Mouse (Mus musculus): ENCODE results near the gene Parp16.
"Not testable (repeated sequence)": the region's sequence is repeated elsewhere in the genome, so short reads cannot be mapped to it uniquely, and the experiment has no call there.

The Parp16 gene

GRCm38 (mm10) chr9:65243249-65243648 lies 48.1 kb downstream of the Parp16 start:
- DNase-seq (ENCODE audit: low read depth, low spot score), result no peak

DNA sequence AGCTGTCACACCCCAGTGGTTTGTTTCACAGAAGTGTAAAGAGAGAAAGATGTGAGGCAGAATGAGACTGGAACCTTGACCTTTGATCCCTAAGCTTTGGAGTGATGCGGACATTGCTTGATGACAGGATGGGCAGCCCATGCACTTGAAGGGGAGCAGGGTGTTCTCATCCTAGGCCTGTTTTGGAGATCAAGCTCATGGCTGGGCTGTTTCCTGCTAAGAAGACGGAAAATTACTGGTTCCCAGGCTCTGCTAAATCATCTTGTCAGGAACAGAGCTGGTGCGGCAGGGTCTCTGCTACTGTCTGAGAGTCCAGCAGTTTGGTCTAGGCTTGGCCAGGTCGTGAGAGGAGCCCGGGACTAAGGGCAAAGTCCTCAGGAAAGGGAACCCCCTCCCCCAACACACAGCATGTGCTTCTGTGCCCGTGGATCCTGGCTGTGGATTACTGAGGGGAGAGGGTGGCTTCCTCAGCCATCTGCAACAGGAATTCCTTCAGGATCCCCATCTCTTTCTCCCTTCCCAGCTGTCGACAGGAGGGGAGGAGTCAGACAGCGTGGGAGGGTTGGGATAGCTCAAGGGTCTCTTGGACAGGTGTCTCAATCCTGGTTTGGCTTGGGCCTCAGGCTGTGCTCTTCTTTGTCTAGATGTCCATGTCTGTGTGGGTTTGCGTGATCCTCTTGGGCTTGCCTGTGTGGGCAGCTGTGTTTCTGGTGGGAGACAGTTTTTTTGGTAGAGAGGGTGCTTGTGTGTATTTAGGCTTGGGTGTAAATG lies 49.1 kb downstream of the Parp16 start:
- DNase-seq (ENCODE audit: low read depth, low spot score), result no peak

DNA sequence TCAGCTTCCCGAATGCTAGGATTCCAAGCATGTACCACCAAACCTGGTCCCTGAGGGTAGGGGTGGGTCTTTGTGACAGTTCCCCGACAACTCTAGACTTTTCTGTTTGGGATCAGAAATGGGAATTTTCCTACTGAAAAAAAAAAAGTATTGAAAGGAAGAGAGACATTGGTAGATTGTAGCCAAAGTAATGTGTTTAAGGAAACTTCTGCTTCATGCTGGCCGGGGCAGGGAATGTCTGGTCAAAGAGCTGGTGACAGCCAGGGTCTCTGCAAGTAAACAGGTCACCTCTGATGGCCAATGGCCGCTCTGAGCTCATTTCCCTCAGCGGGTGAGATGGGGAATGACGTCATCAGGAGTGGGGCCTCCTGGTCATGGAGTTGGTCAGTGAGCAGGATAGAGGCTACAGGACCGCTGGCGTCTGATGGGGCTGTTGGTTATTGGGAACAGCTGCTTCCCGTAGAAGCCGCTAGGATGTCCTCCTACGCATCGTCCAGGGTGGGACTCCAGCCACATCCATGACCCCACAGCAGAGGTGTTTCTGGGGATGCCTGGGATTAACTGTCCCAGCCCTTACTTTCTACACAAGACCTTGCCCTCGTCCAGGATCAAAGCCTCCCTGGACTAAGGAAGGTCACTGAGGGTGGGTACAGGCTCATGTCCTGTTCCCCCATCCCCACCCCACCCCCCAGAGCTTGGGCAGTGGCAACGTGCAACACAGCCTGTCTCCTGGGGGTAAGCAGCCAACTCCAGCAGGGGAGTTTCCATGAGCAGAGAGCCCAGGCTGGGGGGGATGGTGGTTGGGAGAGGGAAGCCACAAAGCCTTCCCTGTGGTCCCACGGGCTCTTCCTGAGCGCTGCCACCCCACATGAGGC lies 52.6 kb downstream of the Parp16 start:
- no peak for DNase-seq (ENCODE audit: low read depth, low spot score)

- DNase-seq (ENCODE audit: low read depth, low spot score), result no peak
These were observed 53.2 kb downstream of the Parp16 start for GRCm38 (mm10) chr9:65248377-65248690.

- DNase-seq (ENCODE audit: low read depth, low spot score), result no peak
These were observed 56.9 kb downstream of the Parp16 start for GRCm38 (mm10) chr9:65252026-65252425.

- no peak for DNase-seq (ENCODE audit: low read depth, low spot score)
These were observed 60.9 kb downstream of the Parp16 start for GRCm38 (mm10) chr9:65255906-65256600.

DNA sequence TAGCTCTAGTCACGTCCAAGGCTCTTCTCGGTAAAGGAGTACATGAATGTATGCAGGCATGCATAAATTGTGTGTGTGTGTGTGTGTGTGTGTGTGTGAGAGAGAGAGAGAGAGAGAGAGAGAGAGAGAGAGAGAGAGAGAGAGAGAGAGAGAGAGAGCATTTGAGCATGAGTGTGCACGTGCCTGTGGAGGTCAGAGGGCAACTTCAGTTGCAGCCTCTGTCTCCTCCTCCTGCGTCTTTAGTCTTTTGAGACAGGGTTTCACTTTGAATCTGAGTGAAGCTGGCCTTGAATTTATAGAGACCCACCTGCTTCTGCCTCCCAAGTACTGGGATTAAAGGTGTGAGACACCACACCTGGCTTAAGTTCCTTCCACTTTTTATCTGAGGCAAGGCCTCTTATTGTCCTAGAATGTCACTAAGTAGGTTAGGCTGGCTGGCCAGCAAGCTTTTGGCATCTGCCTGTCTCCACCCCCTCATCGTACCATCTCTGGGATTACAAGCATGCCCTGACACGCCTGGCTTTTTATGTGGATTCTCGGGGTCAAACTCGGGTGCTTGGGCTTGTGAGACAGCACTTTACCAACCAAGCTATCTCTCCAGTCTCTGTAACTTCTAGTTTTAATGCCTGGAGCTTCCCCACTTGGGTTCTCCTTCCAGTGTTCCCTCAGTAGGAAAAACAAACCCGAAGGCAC lies 62.2 kb downstream of the Parp16 start:
- no peak for DNase-seq (ENCODE audit: low read depth, low spot score)

DNA sequence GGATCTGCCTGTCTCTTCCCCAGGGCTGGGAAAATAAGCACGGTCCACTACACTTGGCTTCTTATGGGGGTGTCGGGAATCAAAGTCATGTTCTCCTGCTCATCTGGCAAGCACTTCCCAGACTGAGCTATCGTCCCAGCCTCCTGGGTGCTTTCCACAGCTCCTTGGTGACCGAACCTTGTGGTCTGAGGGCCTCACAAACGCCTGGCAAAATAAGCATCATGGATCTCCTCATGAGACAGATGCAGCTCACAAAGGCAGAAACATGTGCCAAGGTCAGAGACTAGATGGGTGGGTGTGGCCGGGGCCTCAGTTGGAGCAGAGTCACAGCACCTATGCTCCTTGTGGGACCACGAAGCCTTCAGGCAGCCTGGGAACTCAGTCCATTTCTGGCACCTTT lies 64.2 kb downstream of the Parp16 start:
- no peak for DNase-seq (ENCODE audit: low read depth, low spot score)

- no peak for DNase-seq (ENCODE audit: low read depth, low spot score)
These were observed 66.6 kb downstream of the Parp16 start for GRCm38 (mm10) chr9:65261591-65262230.

- no peak for DNase-seq (ENCODE audit: low read depth, low spot score)
These were observed 67.5 kb downstream of the Parp16 start for GRCm38 (mm10) chr9:65262641-65263120.

DNA sequence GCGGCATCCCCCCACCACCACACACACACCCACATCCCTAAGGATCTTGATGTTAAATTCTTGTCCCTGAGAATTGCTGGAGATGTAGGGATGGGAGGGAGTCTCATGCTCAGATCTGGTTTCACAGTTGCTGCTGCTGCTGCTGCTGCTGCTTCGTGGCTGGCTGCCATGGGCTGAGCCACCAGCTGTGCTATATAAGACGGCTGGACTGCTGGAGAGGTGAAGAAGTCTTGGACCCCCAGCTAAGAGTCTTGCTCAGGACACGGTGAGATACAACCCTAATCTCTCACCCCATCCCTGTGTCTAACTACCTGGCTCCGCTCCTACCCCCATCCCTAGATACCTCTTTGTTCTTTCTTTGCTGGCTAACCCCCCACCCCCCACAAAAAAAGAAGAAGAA lies 69.8 kb downstream of the Parp16 start, which contains the start of gene Cilp:
TSS of gene Cilp (plus strand) at position 222 of the 400 bp plus-strand sequence.
- DNase-seq (ENCODE audit: low read depth, low spot score), result no peak

GRCm38 (mm10) chr9:65267742-65268515 lies 72.8 kb downstream of the Parp16 start:
- DNase-seq (ENCODE audit: low read depth, low spot score), result no peak

DNA sequence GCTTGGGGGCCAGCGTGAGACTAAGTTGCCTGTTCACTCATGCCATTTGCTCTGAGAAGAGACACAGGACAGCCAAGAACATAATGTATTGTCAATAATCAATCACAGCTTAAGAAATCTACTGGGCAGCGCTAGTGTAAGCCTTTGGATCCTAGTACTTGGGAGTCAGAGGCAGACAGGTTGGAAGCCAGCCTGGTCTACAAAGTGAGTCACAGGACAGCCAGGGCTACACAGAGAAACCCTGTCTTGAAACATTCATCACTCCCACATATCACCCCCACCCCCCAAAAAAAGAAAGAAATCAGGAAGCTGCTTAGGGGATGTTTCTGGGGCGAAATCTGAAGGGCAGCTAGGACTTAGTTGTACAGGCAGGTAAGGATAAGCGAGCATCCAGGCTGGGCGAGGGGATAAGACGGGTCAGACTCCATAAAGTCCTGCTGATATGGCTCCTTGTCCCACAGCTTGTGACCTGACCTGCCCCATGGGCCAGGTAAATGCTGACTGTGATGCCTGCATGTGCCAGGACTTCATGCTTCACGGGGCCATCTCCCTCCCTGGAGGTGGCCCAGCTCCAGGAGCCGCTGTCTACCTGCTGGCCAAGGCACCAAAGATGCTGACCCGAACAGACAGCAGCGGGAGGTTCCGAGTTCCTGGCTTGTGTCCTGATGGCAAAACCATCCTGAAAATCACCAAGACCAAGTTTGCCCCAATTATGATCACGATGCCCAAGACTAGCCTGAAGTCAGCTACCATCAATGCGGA lies 78.1 kb downstream of the Parp16 start:
- no peak for DNase-seq (ENCODE audit: low read depth, low spot score)

DNA sequence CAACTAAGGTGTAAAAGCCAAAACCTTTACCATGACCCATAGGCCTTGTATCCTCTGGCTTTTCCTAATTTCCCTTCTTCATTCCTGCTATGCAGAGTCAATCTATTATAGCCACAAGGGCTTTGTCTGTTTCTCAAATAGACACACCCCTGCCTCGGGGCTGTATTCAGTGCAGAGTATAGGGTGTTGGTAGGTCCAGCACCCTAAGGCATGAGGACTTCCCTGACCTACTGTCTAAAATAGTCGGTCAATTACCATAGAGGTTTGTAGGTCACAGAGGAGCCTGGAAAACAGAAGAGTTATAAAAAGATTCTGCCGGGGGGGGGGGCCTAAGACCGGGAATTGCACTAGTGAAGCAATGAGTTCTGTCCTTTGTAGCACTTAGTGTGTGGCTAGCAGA lies 78.7 kb downstream of the Parp16 start:
- DNase-seq (ENCODE audit: low read depth, low spot score), result no peak

DNA sequence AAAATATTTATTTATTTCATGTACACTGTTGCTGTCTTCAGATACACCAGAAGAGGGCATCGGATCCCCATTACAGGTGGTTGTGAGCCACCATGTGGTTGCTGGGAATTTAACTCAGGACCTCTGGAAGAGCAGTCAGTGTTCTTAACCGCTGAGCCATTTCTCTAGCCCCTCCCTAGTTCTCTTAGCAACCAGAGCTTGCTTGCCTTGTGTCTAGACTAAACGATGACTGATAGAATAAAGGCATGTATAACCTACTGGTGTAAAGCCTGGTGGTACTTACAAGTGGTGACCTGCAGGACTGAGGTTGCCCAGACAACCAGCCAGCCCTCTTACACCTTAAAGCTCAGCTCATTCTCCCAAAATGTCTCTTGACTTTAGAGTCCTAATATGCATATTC lies 79.7 kb downstream of the Parp16 start:
- not testable (repeated sequence) for DNase-seq (ENCODE audit: low read depth, low spot score)

DNA sequence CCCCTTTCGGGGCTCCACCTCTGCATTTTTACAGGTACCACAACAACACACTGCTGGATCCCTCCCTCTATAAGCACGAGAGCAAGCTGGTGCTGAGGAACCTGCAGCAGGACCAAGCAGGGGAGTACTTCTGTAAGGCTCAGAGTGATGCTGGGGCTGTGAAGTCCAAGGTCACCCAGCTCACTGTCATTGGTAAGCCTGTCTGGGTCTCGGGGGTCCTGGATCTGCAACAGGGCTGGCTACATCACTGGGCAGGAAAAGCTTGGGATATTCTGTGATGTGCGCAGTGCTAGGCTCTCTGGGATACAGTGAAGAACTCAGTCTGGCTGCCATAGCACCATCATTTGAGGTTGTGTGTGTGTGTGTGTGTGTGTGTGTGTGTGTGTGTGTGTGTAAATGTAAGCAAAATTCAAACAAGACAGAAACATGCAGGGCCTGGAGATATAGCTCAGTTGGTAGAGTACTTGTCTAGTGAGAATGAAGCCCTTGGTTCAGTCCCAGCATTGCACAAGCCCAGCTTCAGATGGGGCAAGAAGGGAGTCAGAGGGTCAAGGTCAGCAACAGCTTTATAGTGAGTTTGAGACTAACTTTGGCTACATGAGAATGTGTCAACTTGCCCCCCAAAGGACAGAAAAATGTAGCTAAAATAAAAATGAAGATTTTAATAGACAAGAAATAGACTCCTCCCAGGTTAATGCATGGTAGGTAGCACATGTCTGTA lies 80.8 kb downstream of the Parp16 start:
- DNase-seq (ENCODE audit: low read depth, low spot score), result no peak

DNA sequence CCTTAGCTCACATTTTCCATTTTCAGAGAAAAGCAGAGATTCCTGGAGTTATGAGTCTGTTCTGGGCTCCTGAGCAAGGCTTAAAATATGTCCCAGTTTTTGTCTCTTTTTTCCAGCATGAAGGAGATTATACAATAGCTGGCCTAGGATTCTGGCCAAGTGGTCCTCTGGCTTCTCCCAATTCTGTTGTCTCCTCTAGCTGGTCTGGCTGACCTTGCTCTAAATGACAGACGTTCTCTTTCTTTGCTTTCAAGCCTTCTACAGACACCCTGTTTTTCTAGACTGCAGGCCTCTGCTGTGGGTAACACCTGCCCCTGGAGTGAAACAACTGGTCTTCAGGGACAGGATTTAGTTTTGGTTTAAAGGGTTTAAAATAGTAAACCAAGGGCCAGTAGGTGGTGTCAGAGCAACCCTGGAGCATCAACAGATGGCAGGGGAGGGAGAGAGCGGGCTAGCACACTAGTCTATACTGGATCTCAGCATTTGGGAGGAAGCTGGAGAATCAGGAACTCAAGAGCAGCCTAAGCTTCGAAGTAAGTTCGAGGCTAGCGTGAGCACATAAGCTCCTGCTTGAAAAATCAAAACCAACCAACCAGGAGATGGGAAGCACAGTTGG lies 86.5 kb downstream of the Parp16 start:
- DNase-seq (ENCODE audit: low read depth, low spot score), result no peak

DNA sequence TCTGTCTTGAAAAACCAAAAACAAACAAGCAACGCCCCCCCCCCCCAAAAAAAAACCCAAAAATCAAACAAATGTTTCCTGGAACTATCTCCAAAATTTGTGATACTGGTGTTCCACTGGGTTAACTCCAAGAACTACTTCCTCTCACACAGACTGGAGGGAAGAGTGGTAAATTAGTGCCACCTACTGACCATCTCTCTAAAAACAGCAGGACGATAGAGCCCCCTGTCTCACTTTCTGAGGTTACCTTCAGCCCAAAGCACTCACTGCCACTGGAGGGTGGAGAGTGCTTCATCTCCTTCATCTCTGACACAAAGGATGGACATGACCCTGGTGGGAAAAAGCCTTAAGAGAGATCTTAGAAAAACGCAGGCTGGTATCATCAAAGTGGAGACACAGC lies 88.1 kb downstream of the Parp16 start:
- DNase-seq (ENCODE audit: low read depth, low spot score), result no peak

Data from c-Kit-negative CD71-positive TER-119-positive erythroid progenitor cells, embryonic 14.5 days (primary cell).